Mouse (Mus musculus): ENCODE data around the gene Dgkz. TPM values are rescaled to one million over a fixed set of nuclear protein-coding genes. Genes with fewer than 3 reads are reported as not detected.

Gene Dgkz
- polyA plus RNA-seq, 1 experiment: 252 TPM

- DNase-seq: no peak
- no peak overlapping the region for H3K4me3 ChIP-seq (replicated peaks; ENCODE audit: extremely low read depth, low read depth, low read length)
- TF ChIP-seq CTCF (IDR thresholded peaks at IDR 0.05; ENCODE audit: insufficient read depth, low read length) (no peak), POLR2A (IDR thresholded peaks at IDR 0.05; ENCODE audit: borderline replicate concordance, extremely low read depth, low read depth, low read length) (no peak)
- no peaks in the 10 kb centered on the region for H3K4me1 ChIP-seq (ENCODE audit: control insufficient read depth, insufficient read depth, low read length)
- WGBS: 74% methylated on average over 16 of the region's 16 CpGs
Observed at GRCm38 (mm10) chr2:91997905-91998608, 22.4 kb upstream of the Dgkz start.

- 74% methylated on average over 5 of the region's 5 CpGs for WGBS
- no peak for TF ChIP-seq CTCF (IDR thresholded peaks at IDR 0.05; ENCODE audit: insufficient read depth, low read length)
- TF ChIP-seq POLR2A (IDR thresholded peaks at IDR 0.05; ENCODE audit: borderline replicate concordance, extremely low read depth, low read depth, low read length): no peak
- DNase-seq: no peak
- H3K4me3 ChIP-seq (replicated peaks; ENCODE audit: extremely low read depth, low read depth, low read length): no peak overlapping the region
- H3K4me1 ChIP-seq (ENCODE audit: control insufficient read depth, insufficient read depth, low read length): no peaks in the 10 kb centered on the region
Observed at GRCm38 (mm10) chr2:91996006-91996405, 20.3 kb upstream of the Dgkz start.

- no peak for DNase-seq
- no peak for TF ChIP-seq POLR2A (IDR thresholded peaks at IDR 0.05; ENCODE audit: borderline replicate concordance, extremely low read depth, low read depth, low read length)
- no peaks in the 10 kb centered on the region for H3K4me1 ChIP-seq (ENCODE audit: control insufficient read depth, insufficient read depth, low read length)
- H3K4me3 ChIP-seq (replicated peaks; ENCODE audit: extremely low read depth, low read depth, low read length): no peak overlapping the region
- WGBS: 73% methylated on average over 3 of the region's 3 CpGs
Observed at GRCm38 (mm10) chr2:91993409-91993808, 17.7 kb upstream of the Dgkz start.

GRCm38 (mm10) chr2:91989750-91990149 lies 14.1 kb upstream of the Dgkz start:
- TF ChIP-seq CTCF (IDR thresholded peaks at IDR 0.05; ENCODE audit: insufficient read depth, low read length) (peak; percentile 16; the same call in 1 of the 2 replicates), POLR2A (IDR thresholded peaks at IDR 0.05; ENCODE audit: borderline replicate concordance, extremely low read depth, low read depth, low read length) (no peak)
- no peak overlapping the region for H3K4me3 ChIP-seq (replicated peaks; ENCODE audit: extremely low read depth, low read depth, low read length)
- H3K4me1 ChIP-seq (ENCODE audit: control insufficient read depth, insufficient read depth, low read length): peaks cover 4% of the 10 kb centered on the region; the same call in 1 of the 2 replicates
- DNase-seq: no peak

GRCm38 (mm10) chr2:91987542-91987941 lies 11.9 kb upstream of the Dgkz start:
- Histone ChIP-seq H3K4me1 (ENCODE audit: control insufficient read depth, insufficient read depth, low read length) (peaks cover 8% of the 10 kb centered on the region; the same call in 1 of the 2 replicates), H3K4me3 (replicated peaks; ENCODE audit: extremely low read depth, low read depth, low read length) (no peak overlapping the region)
- peak; percentile 88 for DNase-seq
- 4% methylated on average over 3 of the region's 3 CpGs for WGBS
- TF ChIP-seq POLR2A (IDR thresholded peaks at IDR 0.05; ENCODE audit: borderline replicate concordance, extremely low read depth, low read depth, low read length) (no peak), CTCF (IDR thresholded peaks at IDR 0.05; ENCODE audit: insufficient read depth, low read length) (peak; percentile 80)

- peaks cover 8% of the 10 kb centered on the region; the same call in 1 of the 2 replicates for H3K4me1 ChIP-seq (ENCODE audit: control insufficient read depth, insufficient read depth, low read length)
- H3K4me3 ChIP-seq (replicated peaks; ENCODE audit: extremely low read depth, low read depth, low read length): no peak overlapping the region
- TF ChIP-seq CTCF (IDR thresholded peaks at IDR 0.05; ENCODE audit: insufficient read depth, low read length) (peak; percentile 70), POLR2A (IDR thresholded peaks at IDR 0.05; ENCODE audit: borderline replicate concordance, extremely low read depth, low read depth, low read length) (no peak)
- WGBS: 23% methylated on average over 5 of the region's 5 CpGs
- no peak for DNase-seq
Observed at GRCm38 (mm10) chr2:91986071-91986470, 10.4 kb upstream of the Dgkz start.

- 45% methylated on average over 9 of the region's 9 CpGs for WGBS
- no peak overlapping the region for H3K4me3 ChIP-seq (replicated peaks; ENCODE audit: extremely low read depth, low read depth, low read length)
- TF ChIP-seq POLR2A (IDR thresholded peaks at IDR 0.05; ENCODE audit: borderline replicate concordance, extremely low read depth, low read depth, low read length): no peak
- TF ChIP-seq CTCF (IDR thresholded peaks at IDR 0.05; ENCODE audit: insufficient read depth, low read length): no peak
- no peak for DNase-seq
- H3K4me1 ChIP-seq (ENCODE audit: control insufficient read depth, insufficient read depth, low read length): peaks cover 8% of the 10 kb centered on the region; the same call in 1 of the 2 replicates
Observed at GRCm38 (mm10) chr2:91984906-91985525, 9.4 kb upstream of the Dgkz start.

- Histone ChIP-seq H3K4me3 (replicated peaks; ENCODE audit: extremely low read depth, low read depth, low read length) (peak overlapping the region; percentile 26), H3K4me1 (ENCODE audit: control insufficient read depth, insufficient read depth, low read length) (peaks cover 8% of the 10 kb centered on the region; the same call in 1 of the 2 replicates)
- 0 out of 2 replicates have a peak, but pooled peaks have one; percentile 18 for TF ChIP-seq POLR2A (IDR thresholded peaks at IDR 0.05; ENCODE audit: borderline replicate concordance, extremely low read depth, low read depth, low read length)
- no peak for TF ChIP-seq CTCF (IDR thresholded peaks at IDR 0.05; ENCODE audit: insufficient read depth, low read length)
- 15% methylated on average over 7 of the region's 13 CpGs for WGBS
- no peak for DNase-seq
Observed at GRCm38 (mm10) chr2:91984439-91984838, 8.8 kb upstream of the Dgkz start.

GRCm38 (mm10) chr2:91980830-91981229 lies 5.2 kb upstream of the Dgkz start:
- whole genome bisulfite sequencing: 80% methylated on average over 5 of the region's 5 CpGs
- TF ChIP-seq CTCF (IDR thresholded peaks at IDR 0.05; ENCODE audit: insufficient read depth, low read length) (no peak), POLR2A (IDR thresholded peaks at IDR 0.05; ENCODE audit: borderline replicate concordance, extremely low read depth, low read depth, low read length) (no peak)
- Histone ChIP-seq H3K4me1 (ENCODE audit: control insufficient read depth, insufficient read depth, low read length) (peaks cover 8% of the 10 kb centered on the region; the same call in 1 of the 2 replicates), H3K4me3 (replicated peaks; ENCODE audit: extremely low read depth, low read depth, low read length) (no peak overlapping the region)
- DNase-seq: no peak

- H3K4me1 ChIP-seq (ENCODE audit: control insufficient read depth, insufficient read depth, low read length): peaks cover 8% of the 10 kb centered on the region; the same call in 1 of the 2 replicates
- no peak for DNase-seq
- 61% methylated on average over 4 of the region's 4 CpGs for WGBS
- TF ChIP-seq POLR2A (IDR thresholded peaks at IDR 0.05; ENCODE audit: borderline replicate concordance, extremely low read depth, low read depth, low read length): no peak
- no peak for TF ChIP-seq CTCF (IDR thresholded peaks at IDR 0.05; ENCODE audit: insufficient read depth, low read length)
- H3K4me3 ChIP-seq (replicated peaks; ENCODE audit: extremely low read depth, low read depth, low read length): no peak overlapping the region
Observed at GRCm38 (mm10) chr2:91980245-91980644, 4.6 kb upstream of the Dgkz start.
